Mouse (Mus musculus): ENCODE measurements at regions not wholly inside any gene's neighbourhood (a gene's known extent, or its start where the extent isn't known, plus 50 kb on each side); places are given as distances from the start of the nearest gene placed in this dataset.

DNA sequence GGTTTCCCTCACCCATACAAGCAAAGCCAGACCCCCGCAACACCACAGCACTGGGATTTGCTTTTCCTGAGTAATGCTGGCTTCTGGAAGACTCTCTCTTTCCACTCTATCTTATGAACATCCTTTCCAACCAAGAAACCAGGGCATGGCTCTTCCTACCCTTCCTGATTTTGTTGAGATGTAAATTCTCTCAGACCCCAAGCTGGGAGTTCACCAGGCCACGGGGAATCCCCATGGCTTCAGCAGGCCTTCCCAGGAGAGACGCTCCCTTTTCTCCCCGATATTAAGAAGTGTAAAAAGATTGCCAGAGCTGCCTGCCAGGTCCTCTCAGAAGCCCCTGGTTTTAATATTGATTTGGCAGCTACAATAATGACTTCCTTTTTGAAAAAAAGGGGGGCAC is 146.3 kb upstream of the Tbx3 start:
- 33% methylated on average over 4 of the region's 4 CpGs for WGBS
- no peak for ATAC-seq
- DNase-seq (ENCODE audit: low spot score), result no peak
- Histone ChIP-seq H3K9me3 (replicated peaks; ENCODE audit: control insufficient read depth, low read length) (no peaks in the 10 kb centered on the region), H3K36me3 (ENCODE audit: control insufficient read depth, insufficient read depth, low read length) (no peaks in the 10 kb centered on the region), H3K4me2 (ENCODE audit: low read length) (no peak overlapping the region), H3K9ac (ENCODE audit: low read length) (no peak overlapping the region), H3K27me3 (replicated peaks; ENCODE audit: control insufficient read depth, insufficient read depth, low read length) (no peaks in the 10 kb centered on the region), H3K4me1 (ENCODE audit: control insufficient read depth, insufficient read depth, low read length) (0 out of 2 replicates have a peak, but pooled peaks cover 2% of the 10 kb centered on the region), H3K4me3 (ENCODE audit: low read depth, low read length) (no peak overlapping the region), H3K27ac (ENCODE audit: low read depth, low read length) (no peak overlapping the region)

- DNase-seq (ENCODE audit: low spot score), result no peak
Measured at GRCm38 (mm10) chr5:119525960-119526359, 144.5 kb upstream of the Tbx3 start.

GRCm38 (mm10) chr5:119530009-119530408 is 140.5 kb upstream of the Tbx3 start:
- ATAC-seq (no peak), DNase-seq (ENCODE audit: low spot score) (no peak)
- WGBS, result 40% methylated on average over 8 of the region's 8 CpGs
- Histone ChIP-seq H3K36me3 (ENCODE audit: control insufficient read depth, insufficient read depth, low read length) (no peaks in the 10 kb centered on the region), H3K9ac (ENCODE audit: low read length) (no peak overlapping the region), H3K4me2 (ENCODE audit: low read length) (no peak overlapping the region), H3K9me3 (replicated peaks; ENCODE audit: control insufficient read depth, low read length) (no peaks in the 10 kb centered on the region), H3K27me3 (replicated peaks; ENCODE audit: control insufficient read depth, insufficient read depth, low read length) (no peaks in the 10 kb centered on the region), H3K4me1 (ENCODE audit: control insufficient read depth, insufficient read depth, low read length) (0 out of 2 replicates have a peak, but pooled peaks cover 2% of the 10 kb centered on the region), H3K27ac (ENCODE audit: low read depth, low read length) (no peak overlapping the region), H3K4me3 (ENCODE audit: low read depth, low read length) (no peak overlapping the region)

More at GRCm38 (mm10) chr5:119525960-119526359, 144.5 kb upstream of the Tbx3 start:
- Histone ChIP-seq H3K9ac (ENCODE audit: low read length) (no peak overlapping the region), H3K9me3 (replicated peaks; ENCODE audit: control insufficient read depth, low read length) (no peaks in the 10 kb centered on the region), H3K36me3 (ENCODE audit: control insufficient read depth, insufficient read depth, low read length) (no peaks in the 10 kb centered on the region), H3K27ac (ENCODE audit: low read depth, low read length) (no peak overlapping the region), H3K27me3 (replicated peaks; ENCODE audit: control insufficient read depth, insufficient read depth, low read length) (no peaks in the 10 kb centered on the region), H3K4me1 (ENCODE audit: control insufficient read depth, insufficient read depth, low read length) (0 out of 2 replicates have a peak, but pooled peaks cover 2% of the 10 kb centered on the region), H3K4me2 (ENCODE audit: low read length) (no peak overlapping the region), H3K4me3 (ENCODE audit: low read depth, low read length) (no peak overlapping the region)
- ATAC-seq, result no peak
- WGBS, result 42% methylated on average over 5 of the region's 5 CpGs

- Histone ChIP-seq H3K4me1 (ENCODE audit: control insufficient read depth, insufficient read depth, low read length) (no peaks in the 10 kb centered on the region), H3K9me3 (replicated peaks; ENCODE audit: control insufficient read depth, low read length) (no peaks in the 10 kb centered on the region), H3K4me3 (ENCODE audit: low read depth, low read length) (no peak overlapping the region), H3K27ac (ENCODE audit: low read depth, low read length) (no peak overlapping the region), H3K9ac (ENCODE audit: low read length) (no peak overlapping the region), H3K27me3 (replicated peaks; ENCODE audit: control insufficient read depth, insufficient read depth, low read length) (no peaks in the 10 kb centered on the region), H3K36me3 (ENCODE audit: control insufficient read depth, insufficient read depth, low read length) (no peaks in the 10 kb centered on the region), H3K4me2 (ENCODE audit: low read length) (no peak overlapping the region)
- 72% methylated on average over 5 of the region's 5 CpGs for WGBS
- DNase-seq (ENCODE audit: low spot score) (no peak), ATAC-seq (no peak)
Measured at GRCm38 (mm10) chr5:119534946-119535345, 135.5 kb upstream of the Tbx3 start.

DNA sequence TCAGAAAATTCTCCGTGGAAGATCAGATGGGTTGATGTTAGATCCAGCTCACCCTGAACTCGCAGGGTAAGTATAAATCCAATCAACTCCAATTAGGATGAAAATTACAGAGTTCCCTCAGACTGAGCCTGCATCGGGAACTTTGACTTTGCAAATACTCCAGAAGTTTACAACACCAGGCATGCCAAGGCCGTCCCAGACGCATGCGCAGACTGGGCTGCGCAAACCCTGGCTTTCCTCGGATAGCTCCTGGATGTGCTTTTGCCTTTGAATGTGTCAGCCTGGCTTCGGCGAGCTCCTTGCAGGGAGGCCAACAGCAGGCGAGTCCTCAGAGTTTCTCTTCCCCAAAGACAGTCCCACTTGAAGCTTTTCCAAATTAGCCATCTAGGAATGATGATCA is 127.6 kb upstream of the Tbx3 start:
- H3K9me3 ChIP-seq (replicated peaks; ENCODE audit: control insufficient read depth, low read length), result no peaks in the 10 kb centered on the region
- H3K27me3 ChIP-seq (replicated peaks; ENCODE audit: control insufficient read depth, insufficient read depth, low read length), result no peaks in the 10 kb centered on the region
- DNase-seq (ENCODE audit: low spot score) (no peak), ATAC-seq (no peak)
- 93% methylated on average over 11 of the region's 11 CpGs for WGBS
- H3K4me2 ChIP-seq (ENCODE audit: low read length), result no peak overlapping the region
- H3K4me1 ChIP-seq (ENCODE audit: control insufficient read depth, insufficient read depth, low read length), result no peaks in the 10 kb centered on the region
- no peak overlapping the region for H3K4me3 ChIP-seq (ENCODE audit: low read depth, low read length)
- no peak overlapping the region for H3K9ac ChIP-seq (ENCODE audit: low read length)
- H3K36me3 ChIP-seq (ENCODE audit: control insufficient read depth, insufficient read depth, low read length), result no peaks in the 10 kb centered on the region
- H3K27ac ChIP-seq (ENCODE audit: low read depth, low read length), result no peak overlapping the region

DNA sequence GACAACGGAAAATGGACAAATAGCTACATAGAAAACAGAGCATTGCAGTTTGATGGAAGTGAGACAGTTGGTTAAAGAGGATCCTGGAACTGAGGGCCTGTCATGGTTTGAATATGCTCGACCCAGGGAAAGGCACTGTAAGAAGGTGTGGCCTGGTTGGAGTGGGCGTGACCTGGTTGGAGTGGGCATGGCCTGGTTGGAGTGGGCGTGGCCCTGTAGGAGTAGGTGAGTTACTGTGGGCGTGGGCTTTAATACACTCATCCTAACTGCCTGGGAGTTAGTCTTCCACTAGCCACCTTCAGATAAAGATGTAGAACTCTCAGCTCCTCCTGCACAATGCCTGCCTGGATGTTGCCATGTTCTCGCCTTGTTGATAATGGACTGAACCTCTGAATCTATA is 126.8 kb upstream of the Tbx3 start:
- Histone ChIP-seq H3K27me3 (replicated peaks; ENCODE audit: control insufficient read depth, insufficient read depth, low read length) (no peaks in the 10 kb centered on the region), H3K9me3 (replicated peaks; ENCODE audit: control insufficient read depth, low read length) (no peaks in the 10 kb centered on the region), H3K9ac (ENCODE audit: low read length) (no peak overlapping the region), H3K4me1 (ENCODE audit: control insufficient read depth, insufficient read depth, low read length) (no peaks in the 10 kb centered on the region), H3K4me3 (ENCODE audit: low read depth, low read length) (no peak overlapping the region), H3K36me3 (ENCODE audit: control insufficient read depth, insufficient read depth, low read length) (no peaks in the 10 kb centered on the region), H3K27ac (ENCODE audit: low read depth, low read length) (no peak overlapping the region), H3K4me2 (ENCODE audit: low read length) (no peak overlapping the region)
- 92% methylated on average over 6 of the region's 6 CpGs for WGBS
- ATAC-seq (no peak), DNase-seq (ENCODE audit: low spot score) (no peak)

GRCm38 (mm10) chr5:119544681-119545080 is 125.8 kb upstream of the Tbx3 start:
- WGBS, result 81% methylated on average over 11 of the region's 11 CpGs
- Histone ChIP-seq H3K9ac (ENCODE audit: low read length) (no peak overlapping the region), H3K36me3 (ENCODE audit: control insufficient read depth, insufficient read depth, low read length) (no peaks in the 10 kb centered on the region), H3K27me3 (replicated peaks; ENCODE audit: control insufficient read depth, insufficient read depth, low read length) (no peaks in the 10 kb centered on the region), H3K9me3 (replicated peaks; ENCODE audit: control insufficient read depth, low read length) (no peaks in the 10 kb centered on the region), H3K27ac (ENCODE audit: low read depth, low read length) (no peak overlapping the region), H3K4me2 (ENCODE audit: low read length) (no peak overlapping the region), H3K4me3 (ENCODE audit: low read depth, low read length) (no peak overlapping the region), H3K4me1 (ENCODE audit: control insufficient read depth, insufficient read depth, low read length) (no peaks in the 10 kb centered on the region)
- ATAC-seq (no peak), DNase-seq (ENCODE audit: low spot score) (no peak)

GRCm38 (mm10) chr5:119547070-119547469 is 123.4 kb upstream of the Tbx3 start:
- WGBS, result 82% methylated on average over 19 of the region's 19 CpGs
- Histone ChIP-seq H3K27ac (ENCODE audit: low read depth, low read length) (no peak overlapping the region), H3K4me2 (ENCODE audit: low read length) (no peak overlapping the region), H3K9me3 (replicated peaks; ENCODE audit: control insufficient read depth, low read length) (0 out of 2 replicates have a peak, but pooled peaks cover 3% of the 10 kb centered on the region), H3K4me1 (ENCODE audit: control insufficient read depth, insufficient read depth, low read length) (no peaks in the 10 kb centered on the region), H3K36me3 (ENCODE audit: control insufficient read depth, insufficient read depth, low read length) (no peaks in the 10 kb centered on the region), H3K4me3 (ENCODE audit: low read depth, low read length) (no peak overlapping the region), H3K9ac (ENCODE audit: low read length) (no peak overlapping the region), H3K27me3 (replicated peaks; ENCODE audit: control insufficient read depth, insufficient read depth, low read length) (no peaks in the 10 kb centered on the region)
- DNase-seq (ENCODE audit: low spot score) (no peak), ATAC-seq (no peak)

GRCm38 (mm10) chr5:119550916-119551315 is 119.6 kb upstream of the Tbx3 start:
- H3K27me3 ChIP-seq (replicated peaks; ENCODE audit: control insufficient read depth, insufficient read depth, low read length), result no peaks in the 10 kb centered on the region
- no peaks in the 10 kb centered on the region for H3K36me3 ChIP-seq (ENCODE audit: control insufficient read depth, insufficient read depth, low read length)
- H3K9ac ChIP-seq (ENCODE audit: low read length), result no peak overlapping the region
- WGBS, result 4% methylated on average over 6 of the region's 6 CpGs
- no peaks in the 10 kb centered on the region for H3K4me1 ChIP-seq (ENCODE audit: control insufficient read depth, insufficient read depth, low read length)
- no peak overlapping the region for H3K4me2 ChIP-seq (ENCODE audit: low read length)
- DNase-seq (ENCODE audit: low spot score), result no peak
- H3K9me3 ChIP-seq (replicated peaks; ENCODE audit: control insufficient read depth, low read length), result 0 out of 2 replicates have a peak, but pooled peaks cover 4% of the 10 kb centered on the region
- H3K27ac ChIP-seq (ENCODE audit: low read depth, low read length), result no peak overlapping the region
- no peak overlapping the region for H3K4me3 ChIP-seq (ENCODE audit: low read depth, low read length)
- ATAC-seq, result no peak
